In genomic region chr7:100608130-100608741, GRCm38 (mm10) we compare ENCODE assay signal across 8 mouse cellular contexts. TPM values are rescaled to one million over a fixed set of nuclear protein-coding genes. Genes with fewer than 3 reads are reported as not detected.
DNase-seq lines count a peak whose midpoint lies in the region; ATAC-seq lines count a peak whose summit lies in the region.

Gene Mrpl48 (minus strand): TSS chr7:100608301.

- H3K4me2 ChIP-seq in lung, embryonic 16.5 days (ENCODE audit: low read depth, low read length) = peak within 1 kb of the TSS; percentile 72

- peaks cover 8% of the 10 kb centered on the region; the same call in 1 of the 2 replicates for H3K27me3 ChIP-seq in hindbrain, embryonic 10.5 days (ENCODE audit: insufficient read depth, poor library complexity, severe bottlenecking)
- no peaks in the 10 kb centered on the region for H3K27me3 ChIP-seq in lung, embryonic 16.5 days (ENCODE audit: control insufficient read depth, insufficient read depth, low read depth, low read length)

- H3K4me1 ChIP-seq in hindbrain, embryonic 10.5 days (replicated peaks) = peaks cover 13% of the 10 kb centered on the region
- H3K4me1 ChIP-seq in lung, embryonic 16.5 days (replicated peaks; ENCODE audit: control insufficient read depth, insufficient read depth, low read length) = peaks cover 3% of the 10 kb centered on the region; the same call in 1 of the 2 replicates

- peak within 1 kb of the TSS; percentile 100 for H3K9ac ChIP-seq in lung, embryonic 16.5 days (ENCODE audit: low read length)

- ATAC-seq in lung, embryonic 16.5 days (ENCODE audit: low read depth) = peak; percentile 39

- H3K36me3 ChIP-seq in hindbrain, embryonic 10.5 days = no peaks in the 10 kb centered on the region
- no peaks in the 10 kb centered on the region for H3K36me3 ChIP-seq in lung, embryonic 16.5 days (ENCODE audit: control insufficient read depth, insufficient read depth, low read length)

- DNase-seq in R1 (ENCODE audit: low read depth, low spot score) = peak; percentile 53
- DNase-seq in cerebellum, postnatal 10 days = peak; percentile 82 to 83
- DNase-seq in frontal cortex, postnatal 14 days (ENCODE audit: low spot score in 2 of 2) = peak; percentile 42 to 46
- DNase-seq in hindbrain, embryonic 10.5 days (ENCODE audit: low spot score) = peak; percentile 70
- DNase-seq in layer of hippocampus, postnatal 10 days (ENCODE audit: low spot score in 2 of 2) = peak; percentile 66 to 78
- DNase-seq in ovary, postnatal 10 days (ENCODE audit: low spot score) = peak; percentile 53
- DNase-seq in urinary bladder, postnatal 25 days (ENCODE audit: low spot score) = peak; percentile 46

- under 1% methylated on average over 43 of the region's 43 CpGs for WGBS in hindbrain, embryonic 10.5 days
- under 1% methylated on average over 40 of the region's 43 CpGs for WGBS in lung, embryonic 16.5 days

- H3K9me3 ChIP-seq in hindbrain, embryonic 10.5 days = no peaks in the 10 kb centered on the region
- H3K9me3 ChIP-seq in lung, embryonic 16.5 days (ENCODE audit: control insufficient read depth, low read length) = no peaks in the 10 kb centered on the region

- peak within 1 kb of the TSS; percentile 73 for H3K4me3 ChIP-seq in hindbrain, embryonic 10.5 days
- peak within 1 kb of the TSS; percentile 100 for H3K4me3 ChIP-seq in lung, embryonic 16.5 days (ENCODE audit: low read length)

- H3K27ac ChIP-seq in hindbrain, embryonic 10.5 days = peak within 1 kb of the TSS; percentile 94
- peak within 1 kb of the TSS; percentile 99 for H3K27ac ChIP-seq in lung, embryonic 16.5 days (ENCODE audit: low read length)

RNA-seq across cellular contexts. Expression of gene Mrpl48, which starts in this region (rescaled TPM):
- 57.9 and 66.6 TPM in 2 replicates for polyA plus RNA-seq in hindbrain, embryonic 10.5 days (2016; fragmentation: Nextera tagmentation; extraction: Ambion mirVana)
- 10 to 100 TPM; 54.8 to 55.3 TPM for total RNA-seq in layer of hippocampus, postnatal 10 days (2021)
- polyA plus RNA-seq in lung, embryonic 16.5 days (2015; fragmentation: Nextera tagmentation; extraction: Ambion mirVana) = 74.6 and 76.3 TPM in 2 replicates

Comparison
In these comparisons a context has a peak if more than half of its experiments do, and no peak if none do; other contexts are left out.
1. Peak in every context shown above with its lines: DNase-seq, ATAC-seq, H3K4me3 ChIP-seq and H3K27ac ChIP-seq.